Mouse (Mus musculus) cortical plate, adult 2 months (tissue): ENCODE data around the gene Pkd2.

ENCODE experiments used
- CTCF ChIP-seq: fragments of 200-500 bp; IDR thresholded peaks from 2 replicates; pipeline ENCODE4 v1.5.1; 2011; ENCODE audit warnings: mild to moderate bottlenecking, control low read depth, low read length; ENCODE audit not compliant: insufficient read depth; ENCODE audit errors: extremely low read depth
- POLR2A ChIP-seq: fragments of 200-500 bp; IDR thresholded peaks from 2 replicates; pipeline ENCODE4 v1.6.1; 2011; ENCODE audit warnings: mild to moderate bottlenecking, low read length, control low read depth; ENCODE audit not compliant: insufficient read depth; ENCODE audit errors: extremely low read depth

GRCm38 (mm10) chr5:104491561-104491960, 32.3 kb downstream of the Pkd2 start:
- no peak for TF ChIP-seq POLR2A
- TF ChIP-seq CTCF: no peak
